Mouse (Mus musculus) heart, adult 2 months (tissue): ENCODE results near the gene Smco3.

ENCODE experiments used
- CTCF ChIP-seq: fragments of 200-600 bp; IDR thresholded peaks from 2 replicates; pipeline ENCODE4 v1.8.1; 2022; ENCODE audit warnings: antibody characterized with exemption, mild to moderate bottlenecking, moderate library complexity
- EP300 ChIP-seq: fragments of 200-500 bp; IDR thresholded peaks from 2 replicates; pipeline ENCODE4 v1.6.1; 2011; ENCODE audit warnings: low read depth, low read length, control low read depth; ENCODE audit not compliant: insufficient read depth
- POLR2A ChIP-seq: fragments of 200-500 bp; IDR thresholded peaks from 2 replicates; pipeline ENCODE4 v1.6.1; 2011; ENCODE audit warnings: mild to moderate bottlenecking, low read depth, low read length, control low read depth; ENCODE audit not compliant: insufficient read depth

DNA sequence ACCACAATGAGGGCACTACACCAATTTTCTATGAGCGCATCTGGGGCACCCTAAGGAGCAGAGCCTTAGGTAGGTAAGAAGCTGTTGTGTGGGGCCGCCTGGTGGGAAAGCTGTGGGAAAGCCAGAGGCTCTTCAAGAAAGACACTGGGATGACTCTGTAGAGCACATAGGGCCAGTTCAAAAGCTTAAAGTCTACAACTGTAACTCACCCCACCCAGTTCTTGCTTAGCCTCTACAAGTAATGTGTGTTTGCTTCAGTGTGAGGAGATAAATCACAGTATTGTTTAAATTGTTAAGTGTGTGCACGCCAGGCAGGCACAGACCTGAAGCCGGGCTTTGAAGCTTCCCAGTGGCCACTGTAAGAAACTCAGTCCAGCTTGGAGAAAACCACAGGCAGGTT, 30.9 kb upstream of the Smco3 start:
- TF ChIP-seq CTCF, result no peak
- no peak for TF ChIP-seq POLR2A
- no peak for TF ChIP-seq EP300
